Mouse (Mus musculus) spleen, embryonic (tissue): ENCODE measurements around the gene Osbp2.

Experiments
- CTCF ChIA-PET: fragments of 350-600 bp; sonication (Branson Sonifier 250); formaldehyde crosslinking; loops from one replicate; lab custom pipeline; 2022; lab: Charles Lee

Gene Osbp2

DNA sequence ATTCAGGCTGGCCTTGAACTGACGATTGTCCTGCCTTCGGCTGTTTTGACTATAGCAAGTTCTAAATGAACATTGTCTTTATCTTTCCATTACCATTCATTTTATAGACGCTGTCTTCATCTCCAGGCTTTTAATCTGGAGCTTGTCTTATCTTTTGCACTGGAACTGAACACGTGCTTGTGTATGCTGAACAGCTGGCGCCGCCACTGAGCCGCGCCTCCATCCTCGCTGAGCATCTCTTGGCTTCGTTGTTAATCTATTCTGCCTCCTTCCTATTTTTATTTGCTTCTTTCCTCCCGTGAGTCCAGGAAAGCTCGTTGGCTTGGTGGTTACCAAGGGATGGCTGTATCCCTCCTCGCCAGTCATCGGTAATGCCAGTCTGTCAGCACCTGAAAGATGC, 153.5 kb downstream of the Osbp2 start:
- CTCF ChIA-PET = no interaction called here

DNA sequence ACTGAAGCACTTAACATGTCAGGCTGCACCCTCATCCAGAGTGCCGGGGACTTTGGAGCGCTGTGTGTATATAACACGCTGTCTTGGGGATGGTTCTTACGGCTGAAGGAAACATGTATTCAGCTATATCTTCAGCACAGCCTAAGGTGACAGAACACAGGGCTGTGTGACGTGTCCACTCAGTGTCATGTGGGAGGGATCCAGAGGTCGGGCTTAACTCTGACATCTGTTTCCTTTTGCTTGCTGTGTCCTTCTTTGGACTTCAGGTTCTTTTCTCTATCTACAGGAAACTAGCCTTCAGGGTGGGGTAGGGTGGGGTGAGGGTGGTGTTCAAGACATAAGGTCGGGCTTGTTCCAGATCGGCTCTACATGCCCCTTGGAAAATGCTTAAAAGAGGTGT, 156.6 kb downstream of the Osbp2 start:
- CTCF ChIA-PET = no interaction called here

DNA sequence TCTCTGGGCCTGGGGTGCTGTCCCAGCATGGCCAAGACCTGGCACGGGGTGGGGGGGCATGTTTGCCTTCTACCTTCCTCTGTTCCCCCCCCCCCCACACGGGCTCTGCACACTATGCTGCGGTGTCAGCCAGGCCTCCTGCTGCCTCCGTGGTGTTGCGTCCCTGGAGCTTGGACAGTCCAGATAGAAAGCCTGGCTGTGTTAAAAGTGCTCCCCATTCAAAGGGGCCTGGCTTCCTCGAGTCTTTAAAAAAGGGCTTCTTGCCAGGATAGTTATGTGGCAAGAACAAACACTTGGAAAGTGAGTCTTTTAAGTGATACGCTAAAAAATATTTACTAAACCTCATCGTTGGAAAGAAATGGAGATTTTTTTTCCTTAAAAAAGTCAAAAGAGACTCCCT, 159.3 kb downstream of the Osbp2 start:
- CTCF ChIA-PET = no interaction called here

DNA sequence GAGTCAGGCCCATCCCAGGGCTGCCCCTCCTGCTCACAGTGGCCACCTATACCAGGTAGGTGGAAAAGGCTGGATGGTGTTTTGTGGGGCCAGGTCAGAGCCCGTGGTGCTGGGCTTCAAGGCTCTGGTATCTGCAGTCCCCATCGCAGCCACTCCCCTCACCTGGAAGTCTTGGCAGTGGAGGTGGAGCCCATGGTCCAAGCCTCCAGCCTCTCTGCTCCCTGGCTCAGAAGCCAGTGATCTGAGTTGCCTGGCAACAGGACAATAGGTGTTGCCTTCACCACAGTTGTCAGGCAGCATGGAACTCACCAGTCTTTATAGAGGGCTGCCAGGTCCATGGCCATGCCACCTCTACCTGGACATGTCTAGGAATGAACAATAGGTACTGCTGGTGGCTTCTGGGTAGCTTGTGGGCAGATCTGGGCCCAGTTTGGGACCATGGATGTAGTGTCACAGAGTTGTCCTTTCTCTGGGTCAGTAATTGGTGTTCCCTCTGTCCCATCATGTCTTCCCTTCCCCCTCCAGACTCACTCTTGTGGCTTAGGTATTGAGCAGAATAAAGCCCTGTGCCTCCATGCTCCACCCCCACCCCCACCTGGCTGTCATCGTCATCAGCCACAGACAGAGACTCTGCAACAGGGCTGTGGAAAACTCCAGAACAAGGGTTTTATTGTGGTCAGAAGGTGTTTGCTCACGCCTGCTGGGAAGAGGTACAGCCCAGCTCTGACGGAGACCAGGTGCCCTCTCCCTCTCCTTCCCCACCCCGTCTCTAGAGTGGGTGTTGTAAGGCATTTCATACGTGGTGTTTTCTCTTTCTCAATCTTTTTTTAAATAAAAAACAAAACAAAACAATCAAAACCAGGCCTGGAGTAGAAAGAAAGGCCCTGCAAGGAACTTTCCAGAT, 160.4 kb downstream of the Osbp2 start:
- CTCF ChIA-PET = no interaction called here

DNA sequence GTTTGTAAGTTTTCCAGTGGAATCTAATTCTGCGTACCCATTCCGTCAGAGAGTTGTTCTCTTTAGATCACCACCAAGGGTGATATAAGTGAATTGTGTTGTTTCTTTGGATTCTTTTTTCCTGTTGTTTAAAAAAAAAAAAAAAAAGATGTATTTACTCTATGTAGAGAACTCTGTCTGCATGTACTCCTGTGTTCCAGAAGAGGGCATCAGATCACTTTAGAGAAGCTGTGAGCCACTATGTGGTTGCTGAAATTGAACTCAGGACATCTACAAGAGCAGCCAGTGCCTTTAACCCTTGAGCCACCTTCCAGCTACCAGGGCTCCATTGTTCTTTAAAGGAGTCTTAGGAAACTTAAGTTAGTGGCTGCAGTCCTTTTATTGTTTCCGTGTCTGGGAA, 166.3 kb downstream of the Osbp2 start:
- CTCF ChIA-PET = interaction anchor here (0.6 kb wide), 1 partner anchor 99 kb away, joined by 4 read pairs; no protein-coding TSS in a partner anchor

DNA sequence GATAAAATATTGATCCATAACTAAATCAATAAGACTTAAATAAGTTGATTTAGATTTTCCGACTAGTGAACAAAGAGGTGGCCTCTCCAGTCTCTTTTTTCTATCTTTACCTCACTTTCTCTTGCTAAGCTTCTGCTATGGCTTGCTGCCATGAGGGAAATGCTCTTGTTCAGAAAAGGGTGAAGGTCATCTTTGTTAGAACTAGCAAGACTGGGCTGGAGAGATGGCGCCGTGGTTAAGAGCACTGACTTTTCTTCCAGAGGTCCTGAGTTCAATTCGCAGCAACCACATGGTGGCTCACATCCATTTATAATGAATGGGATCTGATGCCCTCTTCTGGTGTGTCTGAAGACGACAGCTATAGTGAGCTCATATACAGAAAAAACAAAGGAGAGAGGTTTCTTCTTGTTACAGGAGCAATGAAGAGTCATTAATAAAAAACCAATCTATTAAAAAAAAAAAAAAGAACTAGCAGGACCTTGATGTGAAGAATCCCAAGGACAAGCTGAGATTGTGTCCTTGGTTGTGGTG, 167.6 kb downstream of the Osbp2 start:
- CTCF ChIA-PET = interaction anchor here (1.3 kb wide), 1 partner anchor 10 kb away, joined by 4 read pairs; no protein-coding TSS in a partner anchor

DNA sequence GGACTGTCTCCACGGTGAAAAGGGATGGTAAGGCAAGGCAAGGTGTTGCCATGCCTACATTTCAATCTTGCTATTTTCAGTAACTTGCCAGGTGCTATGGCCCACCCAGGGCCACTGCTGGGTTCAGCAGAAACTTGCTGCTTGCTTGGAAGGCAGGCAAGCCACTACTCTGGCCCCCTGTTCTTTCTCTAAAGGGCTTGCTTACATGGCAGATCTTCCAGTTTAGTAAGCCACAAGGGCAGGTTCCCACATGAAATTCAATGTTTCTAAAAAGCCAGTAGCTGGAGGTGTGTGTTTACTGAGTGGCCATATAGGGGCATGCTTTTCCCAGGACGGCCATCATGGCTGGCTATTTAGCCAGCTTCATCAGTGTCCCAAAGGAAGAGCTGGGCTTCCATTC, 172.0 kb downstream of the Osbp2 start:
- CTCF ChIA-PET = interaction anchor here (0.5 kb wide), 1 partner anchor 140 kb away, joined by 3 read pairs; no protein-coding TSS in a partner anchor

DNA sequence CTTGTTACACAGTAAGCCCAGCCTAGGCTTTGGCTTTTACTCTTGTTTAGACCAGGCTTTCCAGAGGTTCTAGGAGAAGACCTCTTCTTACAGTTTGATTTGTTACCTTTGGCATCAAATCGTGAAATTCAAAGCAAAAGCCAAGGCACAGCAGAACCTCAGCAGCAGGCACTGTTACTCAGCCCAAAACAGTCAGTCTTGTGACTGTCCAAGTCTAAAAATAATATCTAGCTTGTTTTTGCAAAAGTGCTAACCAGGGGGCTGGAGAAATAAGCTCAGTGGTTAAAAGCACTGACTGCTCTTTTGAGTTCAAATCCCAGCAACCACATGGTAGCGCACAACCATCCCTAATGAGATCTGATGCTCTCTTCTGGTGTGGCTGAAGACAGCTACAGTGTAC, 176.8 kb downstream of the Osbp2 start:
- CTCF ChIA-PET = no interaction called here

DNA sequence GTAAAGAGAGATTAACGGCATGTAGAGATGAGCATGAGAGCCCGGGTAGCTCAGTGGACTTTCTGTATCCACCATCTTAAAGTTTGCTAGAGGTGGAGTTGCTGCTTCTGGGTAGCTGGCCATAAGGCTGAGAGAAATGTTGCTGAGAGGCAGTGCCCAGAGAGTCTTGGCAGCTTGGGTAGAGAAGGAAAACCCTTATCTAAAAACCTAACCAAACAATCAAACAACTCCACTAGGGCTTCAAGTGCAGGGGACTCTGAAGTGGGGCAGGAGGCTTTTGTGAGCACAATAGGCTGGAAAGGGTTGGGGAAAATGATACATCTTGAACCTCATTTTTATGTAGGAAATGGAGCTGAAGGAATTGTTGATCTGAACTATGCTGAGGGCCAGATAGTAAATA, 177.4 kb downstream of the Osbp2 start:
- CTCF ChIA-PET = no interaction called here

DNA sequence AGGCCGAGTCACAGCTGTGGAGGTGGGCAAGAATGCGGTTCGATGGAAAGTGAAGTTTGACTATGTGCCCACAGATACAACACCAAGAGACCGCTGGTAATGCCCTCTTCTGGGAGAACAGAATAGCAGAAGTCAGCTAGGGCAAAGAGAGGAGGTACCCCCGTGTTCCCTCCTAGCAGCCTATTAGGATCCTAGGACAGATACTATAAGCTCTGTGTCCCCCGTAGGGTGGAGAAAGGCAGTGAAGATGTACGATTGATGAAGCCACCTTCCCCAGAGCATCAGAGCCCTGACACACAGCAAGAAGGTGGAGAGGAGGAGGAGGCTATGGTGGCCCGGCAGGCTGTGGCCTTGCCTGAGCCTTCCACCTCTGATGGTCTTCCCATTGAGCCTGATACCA, 178.3 kb downstream of the Osbp2 start:
- CTCF ChIA-PET = no interaction called here

DNA sequence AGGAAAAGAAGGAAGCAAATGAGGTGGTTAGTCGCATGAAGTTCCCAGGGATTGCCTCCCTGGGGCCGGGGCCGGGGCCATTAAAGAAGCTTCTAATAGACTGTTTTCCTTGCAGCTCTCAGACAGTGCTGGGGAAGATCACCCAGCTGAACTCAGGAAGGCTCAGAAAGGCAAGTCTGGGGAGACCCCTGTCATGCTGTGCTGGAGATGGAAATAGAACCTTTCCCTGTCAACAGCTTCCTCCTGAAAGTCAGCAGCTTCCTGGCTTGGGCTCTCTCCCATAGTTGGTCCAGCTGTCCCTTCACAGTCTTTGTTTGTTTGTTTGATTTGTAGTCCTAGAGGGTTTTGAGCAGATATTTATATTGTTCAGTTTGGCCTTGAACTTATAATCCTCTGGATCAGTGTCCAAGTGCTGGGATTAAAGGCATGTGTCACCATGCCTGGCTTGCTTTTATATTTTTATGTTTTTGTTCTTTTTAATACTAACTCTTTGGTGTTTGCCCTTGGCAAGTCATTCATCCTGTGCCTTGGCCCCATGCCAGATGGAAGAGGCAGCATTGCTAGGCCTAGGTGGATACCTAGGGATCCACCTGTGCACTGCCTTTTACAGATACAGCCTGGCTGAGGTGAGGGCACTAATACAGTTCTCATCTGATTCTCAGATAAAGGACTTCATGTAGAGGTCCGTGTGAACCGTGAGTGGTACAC, 178.8 kb downstream of the Osbp2 start:
- CTCF ChIA-PET = no interaction called here

DNA sequence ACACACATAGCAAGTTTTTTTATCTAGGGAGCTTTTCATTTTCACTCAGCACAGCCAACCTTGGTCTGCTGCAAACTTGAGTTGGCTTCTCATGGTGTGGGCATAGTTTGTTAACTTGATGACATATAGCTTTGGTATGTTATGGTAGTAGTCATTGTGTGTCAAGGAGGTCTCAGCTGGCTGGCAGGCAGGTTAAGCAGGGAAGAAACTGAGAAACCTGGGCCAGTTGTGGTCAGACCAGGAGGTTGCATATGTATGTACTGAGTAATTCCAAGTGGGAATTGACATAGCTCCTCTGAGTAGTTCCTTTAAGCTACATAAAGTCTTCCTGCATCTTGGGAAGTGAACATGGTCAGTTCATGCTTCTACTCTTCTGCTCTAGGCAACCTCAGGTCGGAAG, 179.5 kb downstream of the Osbp2 start:
- CTCF ChIA-PET = no interaction called here

DNA sequence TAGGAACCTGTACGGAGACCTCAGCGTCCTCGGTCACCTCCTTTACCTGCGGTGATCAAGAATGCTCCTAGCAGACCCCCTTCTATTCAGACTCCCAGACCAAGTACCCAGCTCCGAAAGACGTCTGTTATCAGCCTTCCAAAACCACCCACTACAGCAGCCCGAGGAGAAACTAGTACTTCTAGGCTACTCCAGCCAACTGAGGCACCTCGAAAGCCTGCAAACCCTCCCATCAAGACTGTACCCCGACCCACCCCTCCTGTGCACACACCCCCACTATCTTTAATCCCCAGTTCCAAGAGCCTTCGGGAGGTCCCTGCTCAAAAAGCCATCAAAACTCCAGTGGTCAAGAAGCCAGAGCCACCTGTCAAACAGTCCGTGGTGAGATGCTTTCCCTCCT, 180.0 kb downstream of the Osbp2 start:
- CTCF ChIA-PET = no interaction called here

DNA sequence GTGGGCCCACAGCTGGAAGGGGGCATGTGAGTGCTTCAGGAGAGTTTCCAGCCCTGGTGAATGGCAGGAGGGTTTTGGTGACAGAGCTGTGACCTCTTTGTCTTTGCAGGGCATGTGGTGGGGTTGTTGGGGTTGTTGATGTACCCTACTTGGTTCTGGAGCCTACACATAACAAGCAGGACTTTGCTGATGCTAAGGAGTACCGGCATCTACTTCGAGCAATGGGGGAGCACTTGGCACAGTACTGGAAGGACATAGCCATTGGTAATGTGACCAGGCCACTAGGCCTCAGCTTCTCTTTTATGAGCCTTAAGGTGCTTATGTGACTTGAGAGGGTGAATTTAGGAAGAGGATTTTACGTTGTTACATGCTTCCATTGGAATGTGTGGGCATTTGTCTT, 183.9 kb downstream of the Osbp2 start:
- CTCF ChIA-PET = interaction anchor here (0.6 kb wide), 1 partner anchor 18 kb away, joined by 3 read pairs; no protein-coding TSS in a partner anchor

DNA sequence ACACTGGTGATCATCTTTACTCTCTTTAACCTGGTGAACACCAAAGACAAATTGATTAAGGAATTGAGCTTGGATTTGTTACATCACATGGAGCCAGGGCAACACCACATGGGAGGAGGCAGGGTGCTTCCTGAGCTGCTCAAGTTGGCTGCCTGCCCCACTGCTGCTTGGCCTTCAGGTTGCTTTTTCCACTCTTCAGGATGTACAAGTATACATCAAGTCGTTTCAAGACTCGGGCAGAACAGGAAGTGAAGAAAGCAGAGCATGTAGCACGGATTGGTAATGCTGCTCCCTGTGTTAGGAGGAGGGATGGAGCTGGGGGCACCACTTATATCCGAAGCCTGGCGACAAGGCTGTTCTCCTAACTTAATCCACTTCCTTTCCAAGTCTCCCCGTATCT, 186.5 kb downstream of the Osbp2 start:
- CTCF ChIA-PET = no interaction called here

DNA sequence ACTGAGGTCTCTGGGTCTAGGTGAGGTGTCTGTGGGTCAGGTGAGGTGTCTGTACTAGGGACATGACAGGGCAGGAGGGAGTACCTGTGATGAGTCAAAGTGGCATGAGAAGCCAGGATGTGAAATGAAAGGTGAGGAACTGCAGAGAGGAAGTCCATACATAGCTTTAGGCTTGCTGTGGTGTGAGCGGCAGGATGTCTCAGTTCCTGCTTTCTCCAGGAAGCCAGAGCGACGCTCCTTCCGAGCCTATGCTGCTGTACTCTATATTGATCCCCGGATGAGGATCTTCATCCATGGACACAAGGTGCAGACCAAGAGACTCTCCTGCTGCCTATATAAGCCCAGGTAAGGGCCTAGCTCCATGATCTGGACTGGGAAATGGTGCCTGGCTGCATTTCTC, 187.3 kb downstream of the Osbp2 start:
- CTCF ChIA-PET = no interaction called here

DNA sequence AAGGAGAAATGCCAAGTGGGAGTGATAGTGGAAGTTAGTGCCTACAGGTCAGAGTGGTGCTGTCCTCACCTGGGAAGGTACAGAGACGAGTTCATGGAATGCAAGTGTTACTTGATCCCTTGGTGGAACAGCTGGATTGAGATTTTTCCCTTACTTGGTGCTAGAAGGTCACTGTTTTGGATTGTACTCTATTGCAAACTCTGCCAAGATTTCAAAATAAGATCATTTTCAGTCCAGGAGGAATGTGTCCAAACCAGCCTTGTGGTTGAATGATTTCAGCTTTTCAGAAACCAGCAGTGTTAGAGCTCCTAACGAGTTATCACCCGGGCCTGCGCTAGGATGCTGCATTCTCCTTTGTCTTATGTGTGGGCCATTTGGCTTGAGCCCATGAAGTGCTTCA, 189.2 kb downstream of the Osbp2 start:
- CTCF ChIA-PET = interaction anchor here (0.8 kb wide), 1 partner anchor 327 kb away, joined by 3 read pairs; no protein-coding TSS in a partner anchor

DNA sequence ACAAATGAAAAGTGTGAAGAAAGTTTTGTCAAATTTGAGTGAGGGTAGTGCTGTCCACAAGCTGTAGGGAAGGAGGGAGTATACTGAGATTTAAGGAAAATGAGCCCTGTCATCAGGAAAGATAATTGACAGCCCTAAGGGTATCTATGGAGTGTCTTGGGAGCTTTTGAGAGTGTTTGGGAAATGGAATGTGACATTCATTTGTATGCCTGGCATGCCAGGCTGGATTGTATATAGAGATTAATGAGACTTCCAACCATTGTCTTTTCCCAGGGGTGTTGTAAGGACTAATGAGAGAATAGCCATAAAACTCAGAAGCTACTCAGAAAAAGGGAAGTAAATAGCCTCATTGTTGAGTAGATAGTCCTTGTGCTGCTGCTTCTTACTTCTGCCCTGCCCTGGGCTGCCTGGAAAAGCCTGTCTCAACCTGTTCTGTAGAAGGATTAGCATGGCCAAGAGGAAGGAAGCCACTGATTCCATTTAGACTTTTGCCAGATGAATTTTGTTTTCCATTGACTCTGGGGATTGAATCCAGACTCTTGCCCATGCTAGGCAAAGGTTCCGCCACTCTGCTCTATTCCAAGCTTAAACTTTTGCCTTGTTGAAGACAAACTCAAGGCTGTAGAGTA, 192.6 kb downstream of the Osbp2 start:
- CTCF ChIA-PET = no interaction called here

DNA sequence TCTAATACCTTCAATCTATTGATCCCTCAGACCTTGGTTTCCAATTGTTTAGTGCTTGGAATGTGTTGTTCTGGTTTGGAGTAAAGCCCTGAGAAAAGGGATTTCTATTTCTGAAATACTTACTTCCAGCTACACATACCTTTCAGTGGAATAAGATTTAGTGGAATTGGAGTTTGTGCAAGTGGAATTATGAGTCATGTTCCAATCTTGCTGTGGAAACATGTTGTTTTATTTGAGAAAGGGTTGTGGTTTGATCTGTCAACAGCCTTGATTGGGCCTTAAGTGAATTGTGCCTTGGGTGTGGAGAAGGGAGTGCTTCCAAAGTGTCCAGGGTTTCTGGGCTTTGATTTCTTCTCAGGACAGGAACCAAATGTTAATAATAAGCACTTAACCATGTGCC, 193.9 kb downstream of the Osbp2 start:
- CTCF ChIA-PET = no interaction called here

DNA sequence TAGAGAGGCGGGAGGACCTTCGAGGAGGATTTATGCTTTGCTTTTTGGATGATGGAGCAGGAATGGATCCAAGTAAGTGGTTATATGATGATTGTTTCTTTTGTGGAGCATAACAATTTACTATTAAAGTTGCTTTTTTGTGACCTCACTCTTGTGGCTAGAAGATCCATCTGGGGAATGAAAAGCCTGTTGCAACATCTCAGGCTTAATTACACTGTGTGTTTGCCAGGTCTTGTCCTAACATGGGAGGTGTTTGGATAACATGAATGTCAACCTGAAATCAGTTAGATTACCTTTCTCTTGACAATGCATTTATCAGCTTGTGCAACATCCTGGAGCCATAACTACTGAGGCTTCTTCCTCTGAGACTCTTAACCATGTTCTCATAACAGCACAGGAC, 194.9 kb downstream of the Osbp2 start:
- CTCF ChIA-PET = no interaction called here

DNA sequence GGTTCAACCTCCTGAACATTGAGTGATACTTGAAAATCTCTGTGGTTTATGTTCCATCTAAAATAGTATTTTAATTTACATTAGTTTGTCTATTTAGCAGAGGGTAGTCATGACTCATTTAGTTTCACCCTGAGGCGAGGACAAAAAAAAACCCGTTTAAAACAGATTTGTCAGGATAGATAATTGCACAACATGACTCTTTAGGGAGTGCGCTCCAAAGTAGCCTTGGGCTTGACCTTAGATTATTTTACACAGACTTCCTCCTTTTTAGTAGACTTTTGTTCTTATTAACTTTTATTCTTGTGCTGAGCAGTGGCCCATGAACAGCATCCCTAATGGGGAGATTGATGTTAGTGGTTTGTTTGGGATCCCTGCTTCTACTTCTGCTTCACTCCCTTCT, 196.2 kb downstream of the Osbp2 start:
- CTCF ChIA-PET = no interaction called here

DNA sequence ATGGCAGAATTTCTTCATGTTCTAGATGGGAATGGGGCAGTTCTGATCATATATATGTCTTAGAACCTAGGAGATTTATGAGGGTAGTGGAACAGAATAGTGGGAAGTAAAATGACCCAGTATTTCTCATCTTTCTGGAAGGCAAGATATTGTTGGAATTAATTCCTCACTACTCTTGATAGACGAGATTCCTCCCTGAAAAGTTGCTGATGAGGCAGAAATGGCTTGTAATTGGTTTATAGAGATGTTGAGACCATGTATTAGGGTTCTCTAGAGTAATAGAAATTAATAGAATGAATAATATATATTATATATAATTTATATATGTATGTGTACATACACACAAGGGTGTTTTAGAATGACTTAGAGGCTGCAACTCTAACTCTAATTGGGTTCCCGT, 201.7 kb downstream of the Osbp2 start:
- CTCF ChIA-PET = interaction anchor here (0.6 kb wide), 1 partner anchor 18 kb away, joined by 3 read pairs; no protein-coding TSS in a partner anchor
